Mouse (Mus musculus): ENCODE results near the gene Ostm1.

The Ostm1 gene

GRCm38 (mm10) chr10:42630596-42631355 is 47.2 kb downstream of the Ostm1 start:
- DNase-seq (ENCODE audit: low spot score): no peak

GRCm38 (mm10) chr10:42631754-42632452 is 48.3 kb downstream of the Ostm1 start:
- DNase-seq (ENCODE audit: low spot score): no peak

GRCm38 (mm10) chr10:42632453-42633360 is 49.1 kb downstream of the Ostm1 start:
- DNase-seq (ENCODE audit: low spot score): no peak

- no peak for DNase-seq (ENCODE audit: low spot score)
Measured at GRCm38 (mm10) chr10:42633361-42634121, 49.9 kb downstream of the Ostm1 start.

- DNase-seq (ENCODE audit: low spot score): no peak
Measured at GRCm38 (mm10) chr10:42634122-42634720, 50.6 kb downstream of the Ostm1 start.

- DNase-seq (ENCODE audit: low spot score): no peak
Measured at GRCm38 (mm10) chr10:42635046-42635445, 51.4 kb downstream of the Ostm1 start.

- no peak for DNase-seq (ENCODE audit: low spot score)
Measured at GRCm38 (mm10) chr10:42635566-42636359, 52.1 kb downstream of the Ostm1 start.

GRCm38 (mm10) chr10:42636360-42637182 is 52.9 kb downstream of the Ostm1 start:
- no peak for DNase-seq (ENCODE audit: low spot score)

GRCm38 (mm10) chr10:42637183-42637788 is 53.7 kb downstream of the Ostm1 start:
- no peak for DNase-seq (ENCODE audit: low spot score)

- no peak for DNase-seq (ENCODE audit: low spot score)
Measured at GRCm38 (mm10) chr10:42639856-42640255, 56.2 kb downstream of the Ostm1 start.

GRCm38 (mm10) chr10:42643638-42644037 is 60.0 kb downstream of the Ostm1 start:
- no peak for DNase-seq (ENCODE audit: low spot score)

GRCm38 (mm10) chr10:42646340-42646739 is 62.7 kb downstream of the Ostm1 start:
- DNase-seq (ENCODE audit: low spot score): no peak

- DNase-seq (ENCODE audit: low spot score): no peak
Measured at GRCm38 (mm10) chr10:42661916-42662315, 78.3 kb downstream of the Ostm1 start.

- DNase-seq (ENCODE audit: low spot score): no peak
Measured at GRCm38 (mm10) chr10:42669970-42670369, 86.3 kb downstream of the Ostm1 start.

GRCm38 (mm10) chr10:42672798-42673197 is 89.2 kb downstream of the Ostm1 start:
- DNase-seq (ENCODE audit: low spot score): no peak

GRCm38 (mm10) chr10:42675571-42675970 is 91.9 kb downstream of the Ostm1 start:
- no peak for DNase-seq (ENCODE audit: low spot score)

- DNase-seq (ENCODE audit: low spot score): no peak
Measured at GRCm38 (mm10) chr10:42678331-42678730, 94.7 kb downstream of the Ostm1 start.

GRCm38 (mm10) chr10:42678755-42679364 is 95.2 kb downstream of the Ostm1 start:
- DNase-seq (ENCODE audit: low spot score): peak; percentile 71

GRCm38 (mm10) chr10:42679586-42679985 is 96.0 kb downstream of the Ostm1 start:
- DNase-seq (ENCODE audit: low spot score): no peak
